Mouse (Mus musculus): ENCODE results near the gene Poc1b. TPM values are rescaled to one million over a fixed set of nuclear protein-coding genes. Genes with fewer than 3 reads are reported as not detected.
"Not testable (repeated sequence)": the region's sequence is repeated elsewhere in the genome, so short reads cannot be mapped to it uniquely, and the experiment has no call there.

The Poc1b gene
- total RNA-seq, 2 experiments from 2014 or later: 9.3 to 10.1 TPM

GRCm38 (mm10) chr10:99190798-99191197 lies 84.0 kb downstream of the Poc1b start:
- peak in 1 of 2 experiments; percentile 45 for DNase-seq (ENCODE audit: low spot score in 2 of 2)

GRCm38 (mm10) chr10:99194451-99195055 lies 87.7 kb downstream of the Poc1b start:
- DNase-seq (ENCODE audit: low spot score in 2 of 2): no peak

DNA sequence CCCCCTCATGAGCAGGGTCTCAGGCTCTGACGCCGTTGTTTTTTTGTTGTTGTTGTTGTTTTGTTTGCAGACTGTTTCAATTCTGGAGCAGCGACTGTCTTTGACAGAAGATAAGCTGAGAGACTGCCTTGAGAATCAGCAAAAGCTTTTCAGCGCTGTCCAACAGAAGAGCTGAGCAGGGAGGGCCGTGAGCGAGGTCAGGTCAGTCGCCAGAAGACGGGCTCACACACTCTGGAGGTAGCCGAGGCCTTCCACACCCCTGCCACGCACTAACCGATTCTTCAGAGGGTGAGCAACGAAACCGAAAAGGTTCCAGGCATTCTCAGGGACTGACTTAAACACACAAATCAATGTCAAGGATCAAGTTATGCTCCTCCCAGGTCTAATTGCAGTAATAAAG lies 89.7 kb downstream of the Poc1b start:
- DNase-seq (ENCODE audit: low spot score in 2 of 2): no peak

DNA sequence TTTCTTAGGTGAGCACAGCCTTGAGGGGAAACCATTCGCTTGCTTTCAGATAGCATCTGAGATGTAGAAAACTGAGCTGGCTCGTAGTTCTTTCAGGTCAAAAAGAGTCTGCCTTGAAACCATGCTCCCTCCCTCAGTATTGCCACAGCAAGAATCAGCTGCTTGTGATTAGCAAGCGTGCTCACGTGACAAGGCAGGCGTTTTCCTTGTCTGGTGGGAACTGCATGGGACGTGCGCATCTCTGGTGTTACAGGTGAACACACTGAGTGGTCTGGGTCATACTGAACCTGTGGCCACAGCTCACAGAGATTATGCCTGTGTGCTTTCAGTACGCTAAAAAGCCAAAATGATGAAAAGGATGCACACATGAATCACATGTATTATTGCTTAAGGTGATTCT lies 90.3 kb downstream of the Poc1b start:
- DNase-seq (ENCODE audit: low spot score in 2 of 2): no peak

DNA sequence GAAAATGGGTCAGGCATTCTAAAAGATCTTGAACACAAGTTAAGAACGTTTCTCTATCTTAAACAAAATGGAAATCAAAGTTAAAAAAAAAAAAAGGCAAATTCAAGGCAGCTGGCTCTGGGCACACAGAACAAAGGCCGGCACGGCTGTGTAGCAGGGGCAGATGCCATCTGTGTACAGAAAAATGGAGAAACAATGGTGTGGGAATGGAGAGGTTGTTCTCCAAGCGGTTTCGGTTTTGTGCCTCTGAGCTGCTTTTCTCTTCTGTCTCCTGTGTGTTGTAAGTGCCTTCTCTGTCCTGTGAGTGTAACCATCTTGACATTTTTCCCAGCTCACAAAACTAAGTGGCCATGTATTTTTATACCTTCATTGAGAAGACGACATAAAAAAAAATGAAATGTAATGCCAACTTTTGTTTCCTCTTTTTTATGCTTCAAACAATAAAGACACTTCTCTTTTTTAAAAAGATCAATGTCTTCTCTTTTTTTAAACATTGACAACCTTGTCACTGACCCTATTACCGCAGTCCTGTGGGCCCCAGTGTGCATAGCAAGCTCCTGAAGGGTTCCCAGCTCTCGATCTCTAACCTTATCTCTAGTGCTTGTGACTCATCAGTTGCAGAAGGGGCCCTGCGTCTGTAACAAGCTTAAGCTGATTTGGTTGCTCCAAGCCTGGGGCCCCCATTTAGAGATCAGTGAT lies 90.9 kb downstream of the Poc1b start:
- DNase-seq (ENCODE audit: low spot score in 2 of 2): no peak

- DNase-seq (ENCODE audit: low spot score in 2 of 2): no peak
These were observed 92.1 kb downstream of the Poc1b start for GRCm38 (mm10) chr10:99198946-99199345.

GRCm38 (mm10) chr10:99200944-99201343 lies 94.1 kb downstream of the Poc1b start:
- no peak for DNase-seq (ENCODE audit: low spot score in 2 of 2)

- no peak for DNase-seq (ENCODE audit: low spot score in 2 of 2)
These were observed 95.0 kb downstream of the Poc1b start for GRCm38 (mm10) chr10:99201786-99202185.

- no peak for DNase-seq (ENCODE audit: low spot score in 2 of 2)
These were observed 95.5 kb downstream of the Poc1b start for GRCm38 (mm10) chr10:99202363-99202762.

DNA sequence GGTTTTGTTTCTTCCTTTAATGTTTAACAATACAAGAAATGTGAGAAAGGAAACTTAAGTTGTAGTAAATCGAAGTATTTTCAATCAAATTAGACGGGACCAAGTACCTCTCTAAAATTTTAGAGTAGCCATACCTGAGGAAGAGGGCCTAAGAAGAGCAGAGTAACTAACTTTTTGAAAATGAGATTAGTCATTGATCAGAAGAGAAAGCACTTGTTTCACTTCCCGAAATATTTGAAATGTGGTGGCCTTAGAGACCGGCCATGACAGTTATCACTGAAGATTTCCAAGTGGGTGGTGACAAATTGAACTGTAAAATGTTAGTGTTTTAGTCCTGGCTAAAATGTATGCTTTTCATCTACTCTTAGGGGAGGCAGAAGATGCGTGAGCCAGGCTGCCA lies 96.3 kb downstream of the Poc1b start:
- DNase-seq (ENCODE audit: low spot score in 2 of 2): no peak

DNA sequence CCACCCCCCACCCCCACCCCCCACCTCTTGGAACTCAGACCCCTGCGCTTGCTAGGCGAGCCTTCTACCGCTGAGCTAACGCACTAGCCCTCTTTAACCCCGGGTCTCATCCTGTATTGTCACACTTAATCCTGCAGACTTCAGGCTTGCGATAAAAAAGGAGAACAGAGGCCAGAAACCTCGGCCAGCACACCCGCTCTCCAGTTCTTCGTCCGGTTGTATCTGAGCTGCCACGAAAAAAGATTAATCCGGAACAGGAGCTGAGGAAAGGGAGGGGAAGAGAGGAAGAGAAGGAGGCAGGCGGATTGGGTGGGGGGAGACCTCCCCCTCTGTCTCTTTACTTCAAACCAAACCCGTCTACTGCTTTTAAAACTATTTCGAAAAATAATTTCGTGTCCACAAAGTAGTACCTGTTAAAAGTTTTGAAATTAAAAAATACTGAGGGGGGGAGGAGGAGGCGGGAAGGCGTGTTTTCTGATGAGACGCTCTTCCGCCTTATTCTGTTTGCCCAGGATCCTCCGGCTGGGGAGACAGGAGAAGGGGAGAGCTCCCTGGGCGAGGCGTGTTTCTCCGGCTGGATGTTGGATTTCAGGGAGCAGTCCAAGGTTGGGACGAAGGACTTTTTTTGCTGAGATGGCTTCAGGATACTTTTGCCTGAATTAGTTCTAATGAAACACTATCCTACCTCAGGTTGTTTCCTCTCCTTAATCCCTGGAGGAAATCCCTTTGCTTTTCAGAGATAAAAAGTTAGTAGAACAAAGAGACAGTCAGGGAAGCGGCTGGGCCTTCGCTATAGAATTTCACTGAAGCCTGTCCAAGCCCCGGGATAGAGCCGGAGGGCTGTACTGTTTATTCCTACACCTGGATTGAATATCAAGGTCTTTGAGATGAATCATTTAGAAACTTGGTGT lies 97.0 kb downstream of the Poc1b start:
- peak in 1 of 2 experiments; percentile 19 for DNase-seq (ENCODE audit: low spot score in 2 of 2)

DNA sequence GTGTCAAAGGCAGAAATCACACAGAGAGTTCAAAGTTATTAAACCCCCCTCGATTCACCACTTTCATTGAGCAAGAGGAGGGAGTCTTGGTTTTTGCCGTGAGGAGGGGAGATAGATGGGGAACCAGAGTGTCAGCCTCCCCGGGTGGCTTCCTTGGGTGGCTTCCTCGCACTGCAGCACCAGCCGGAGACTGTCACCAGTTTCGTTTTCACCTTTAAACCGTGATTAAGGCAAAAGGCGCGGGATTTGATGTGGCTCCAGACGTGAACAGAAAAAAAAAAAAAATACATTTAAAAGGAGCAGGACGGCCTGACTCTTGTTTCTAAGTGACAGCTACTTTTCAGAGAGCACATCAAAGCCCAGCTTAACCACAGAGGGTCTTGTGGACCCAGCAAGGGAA lies 97.7 kb downstream of the Poc1b start:
- DNase-seq (ENCODE audit: low spot score in 2 of 2): no peak

DNA sequence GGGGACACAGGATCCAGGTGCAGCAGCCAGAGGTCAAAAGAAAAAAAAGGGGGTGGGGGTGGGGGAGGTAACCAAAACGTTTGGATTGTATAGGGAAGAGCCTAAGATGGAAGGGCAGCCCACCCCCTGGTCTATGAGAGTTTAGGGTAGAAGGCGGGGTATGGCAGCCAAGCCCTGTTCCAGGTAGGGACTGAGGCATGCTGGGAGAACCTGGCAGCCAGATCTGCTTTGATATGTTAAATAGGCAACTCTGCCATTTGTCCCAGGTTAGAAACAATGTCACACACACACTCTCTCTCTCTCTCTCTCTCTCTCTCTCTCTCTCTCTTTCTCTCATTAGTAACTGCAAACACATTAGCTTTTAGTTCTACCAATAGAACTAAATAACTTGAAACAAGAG lies 100.3 kb downstream of the Poc1b start:
- DNase-seq (ENCODE audit: low spot score in 2 of 2): no peak

- no peak for DNase-seq (ENCODE audit: low spot score in 2 of 2)
These were observed 102.4 kb downstream of the Poc1b start for GRCm38 (mm10) chr10:99209146-99209800.

DNA sequence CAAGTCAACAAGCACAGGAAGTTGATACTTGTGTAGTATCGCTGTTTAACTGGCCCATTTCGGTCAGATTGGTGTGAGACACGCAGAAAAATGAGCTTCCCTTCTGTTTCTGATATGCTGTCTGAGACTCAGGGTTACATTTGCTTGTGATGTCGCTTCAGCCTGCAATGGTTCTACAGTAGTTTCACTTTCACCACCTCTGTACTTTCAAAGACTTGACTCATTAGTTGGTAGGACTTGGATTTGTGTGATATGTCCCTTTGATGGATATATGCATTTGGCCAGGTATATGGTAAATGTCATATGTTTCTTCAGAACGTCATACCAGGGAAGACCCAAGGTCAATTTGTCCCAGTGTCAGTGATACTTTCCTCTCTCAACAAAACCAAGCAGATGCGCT lies 104.2 kb downstream of the Poc1b start:
- no peak for DNase-seq (ENCODE audit: low spot score in 2 of 2)

DNA sequence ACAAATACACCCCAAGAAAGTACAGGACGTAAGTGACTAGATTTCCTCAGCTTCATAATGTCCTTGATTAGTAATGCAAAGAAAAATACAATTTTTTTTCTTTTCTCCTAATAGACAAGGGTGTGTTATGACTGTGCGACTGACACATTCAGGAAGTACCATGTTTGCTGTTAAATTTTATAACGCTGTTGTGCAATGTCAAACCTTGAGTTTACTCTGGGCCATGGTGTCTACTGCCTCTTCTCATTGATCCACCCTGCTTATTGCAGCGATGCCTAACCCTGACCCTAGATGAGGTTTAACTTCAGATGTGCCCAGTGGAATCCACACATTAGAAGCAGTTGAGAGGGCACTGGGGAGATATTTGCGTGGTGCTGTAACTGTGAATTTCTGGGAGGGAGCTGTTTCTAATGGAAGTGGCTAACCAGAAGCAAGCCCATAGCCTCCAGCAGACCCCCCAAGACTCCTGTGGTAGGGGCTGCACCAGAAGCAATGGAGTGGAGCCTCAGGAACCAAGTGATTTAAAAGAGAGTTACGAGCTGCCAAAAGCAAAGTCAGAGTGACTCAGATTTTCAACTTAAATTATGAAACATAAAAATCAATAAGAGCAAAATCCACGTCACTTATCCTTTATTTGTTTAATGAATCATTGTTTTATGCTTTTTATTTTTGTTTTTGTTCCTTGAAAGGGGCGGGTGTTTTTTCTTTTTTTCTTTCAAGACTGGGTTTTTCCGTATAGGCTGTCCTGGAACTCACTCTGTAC lies 104.8 kb downstream of the Poc1b start:
- no peak for DNase-seq (ENCODE audit: low spot score in 2 of 2)

DNA sequence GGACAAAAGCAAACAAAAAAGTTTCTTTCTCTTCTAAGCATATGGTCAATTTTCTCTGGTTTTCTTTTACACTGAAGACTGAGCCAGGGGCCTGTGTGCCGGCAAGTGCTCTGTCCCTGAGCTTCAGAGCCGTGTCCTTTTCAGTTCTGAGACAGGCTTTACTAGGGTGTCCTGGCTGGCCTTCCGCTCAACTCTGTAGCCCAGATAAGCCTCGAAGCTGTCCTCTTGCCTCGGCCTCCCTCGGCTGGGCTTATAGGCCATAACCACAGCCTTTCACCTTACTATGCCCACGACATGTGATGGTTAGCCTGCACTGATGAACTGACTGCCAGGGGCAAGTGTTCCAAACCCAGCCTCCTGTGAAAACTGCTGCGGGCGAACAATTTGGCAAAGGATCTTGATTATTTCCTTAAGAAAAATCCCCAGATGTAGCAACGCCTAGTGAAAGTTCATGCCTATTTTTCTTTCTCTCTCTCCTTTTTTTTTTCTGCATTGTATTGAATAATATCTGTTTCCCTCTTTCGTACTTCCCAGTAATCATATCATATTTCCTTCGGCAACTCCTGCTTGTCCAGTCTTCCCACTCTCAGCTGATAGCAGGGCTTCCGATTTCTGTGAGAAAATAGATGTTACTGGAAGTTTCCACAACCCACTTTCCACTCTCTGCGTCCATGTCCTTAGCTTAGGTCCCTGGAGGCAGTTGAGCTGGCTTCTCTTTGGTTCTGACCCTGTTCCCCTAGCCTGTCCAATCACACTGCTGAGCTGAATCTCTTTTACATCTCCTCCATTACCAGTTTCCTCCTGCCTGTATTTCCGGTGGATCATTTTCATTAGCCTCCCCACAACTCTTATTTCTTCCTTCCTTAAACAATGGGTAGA lies 107.8 kb downstream of the Poc1b start:
- DNase-seq (ENCODE audit: low spot score in 2 of 2): no peak

DNA sequence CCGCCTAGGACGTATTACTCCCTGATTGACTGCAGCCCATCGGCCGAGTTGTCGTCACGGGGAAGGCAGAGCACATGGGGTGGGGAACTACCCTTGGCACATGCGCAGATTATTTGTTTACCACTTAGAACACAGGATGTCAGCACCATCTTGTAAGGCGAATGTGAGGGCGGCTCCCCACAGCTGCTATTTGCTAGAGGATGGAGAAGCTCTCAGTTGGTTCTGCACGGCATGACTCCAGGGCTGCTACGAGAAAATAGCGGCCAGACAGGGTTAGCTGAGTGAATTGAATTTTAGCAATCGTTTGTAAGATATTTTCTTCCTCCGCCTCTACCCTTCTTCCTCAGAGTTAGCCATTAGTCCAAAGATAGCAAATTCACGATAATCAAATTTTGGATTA lies 109.7 kb downstream of the Poc1b start:
- DNase-seq (ENCODE audit: low spot score in 2 of 2): not testable (repeated sequence)

GRCm38 (mm10) chr10:99221540-99221939 lies 114.7 kb downstream of the Poc1b start:
- DNase-seq (ENCODE audit: low spot score in 2 of 2): no peak

GRCm38 (mm10) chr10:99222726-99223125 lies 115.9 kb downstream of the Poc1b start:
- DNase-seq (ENCODE audit: low spot score in 2 of 2): no peak

Data from layer of hippocampus, postnatal 10 days (tissue).